Mouse (Mus musculus): ENCODE data around the gene Arpc2. TPM values are rescaled to one million over a fixed set of nuclear protein-coding genes. Genes with fewer than 3 reads are reported as not detected.

Gene Arpc2
- total RNA-seq (2022) = 100 to 1,000 TPM; 111 to 149 (median 137) TPM

- peak; percentile 98 for DNase-seq (ENCODE audit: low spot score)
These were observed at the start of gene Arpc2 for GRCm38 (mm10) chr1:74235938-74236589. TSS of gene Arpc2 (plus strand) at chr1:74236084.

- no peak for DNase-seq (ENCODE audit: low spot score)
These were observed 45.4 kb upstream of the Arpc2 start for GRCm38 (mm10) chr1:74190471-74190870.

- DNase-seq (ENCODE audit: low spot score) = no peak
These were observed 43.2 kb upstream of the Arpc2 start for GRCm38 (mm10) chr1:74192711-74193110.

GRCm38 (mm10) chr1:74194445-74194844 lies 41.4 kb upstream of the Arpc2 start, which contains the start of gene Cxcr1:
TSS of gene Cxcr1 (minus strand) at chr1:74194631.
- no peak for DNase-seq (ENCODE audit: low spot score)

- no peak for DNase-seq (ENCODE audit: low spot score)
These were observed 39.9 kb upstream of the Arpc2 start for GRCm38 (mm10) chr1:74195961-74196360.

- no peak for DNase-seq (ENCODE audit: low spot score)
These were observed 39.1 kb upstream of the Arpc2 start for GRCm38 (mm10) chr1:74196621-74197419.

- DNase-seq (ENCODE audit: low spot score) = no peak
These were observed 38.0 kb upstream of the Arpc2 start for GRCm38 (mm10) chr1:74197726-74198470.

- no peak for DNase-seq (ENCODE audit: low spot score)
These were observed 36.8 kb upstream of the Arpc2 start for GRCm38 (mm10) chr1:74199046-74199445.

GRCm38 (mm10) chr1:74201048-74201844 lies 34.6 kb upstream of the Arpc2 start:
- DNase-seq (ENCODE audit: low spot score) = no peak

- no peak for DNase-seq (ENCODE audit: low spot score)
These were observed 32.4 kb upstream of the Arpc2 start for GRCm38 (mm10) chr1:74203457-74203856.

- peak; percentile 33 for DNase-seq (ENCODE audit: low spot score)
These were observed 30.0 kb upstream of the Arpc2 start for GRCm38 (mm10) chr1:74205881-74206280.

GRCm38 (mm10) chr1:74206642-74207041 lies 29.2 kb upstream of the Arpc2 start:
- DNase-seq (ENCODE audit: low spot score) = no peak

GRCm38 (mm10) chr1:74207906-74208305 lies 28.0 kb upstream of the Arpc2 start:
- DNase-seq (ENCODE audit: low spot score) = no peak

GRCm38 (mm10) chr1:74208941-74209340 lies 26.9 kb upstream of the Arpc2 start:
- no peak for DNase-seq (ENCODE audit: low spot score)

- no peak for DNase-seq (ENCODE audit: low spot score)
These were observed 16.0 kb upstream of the Arpc2 start for GRCm38 (mm10) chr1:74219922-74220321.

GRCm38 (mm10) chr1:74227317-74227716 lies 8.6 kb upstream of the Arpc2 start:
- DNase-seq (ENCODE audit: low spot score) = peak; percentile 85

- DNase-seq (ENCODE audit: low spot score) = no peak
These were observed 5.9 kb upstream of the Arpc2 start for GRCm38 (mm10) chr1:74229942-74230341.

- DNase-seq (ENCODE audit: low spot score) = no peak
These were observed 4.9 kb upstream of the Arpc2 start for GRCm38 (mm10) chr1:74230992-74231391.

GRCm38 (mm10) chr1:74236590-74237317 lies 870 bp downstream of the Arpc2 start:
- peak; percentile 53 for DNase-seq (ENCODE audit: low spot score)

GRCm38 (mm10) chr1:74237671-74238070 lies 1.8 kb downstream of the Arpc2 start:
- no peak for DNase-seq (ENCODE audit: low spot score)

GRCm38 (mm10) chr1:74238136-74238535 lies 2.3 kb downstream of the Arpc2 start:
- DNase-seq (ENCODE audit: low spot score) = no peak
